Mouse (Mus musculus) megakaryocyte, adult 5-6 weeks (primary cell): Measurements from ENCODE around the gene Gm5169. TPM values are rescaled to one million over a fixed set of nuclear protein-coding genes. Genes with fewer than 3 reads are reported as not detected.
"Not testable (repeated sequence)": the region's sequence is repeated elsewhere in the genome, so short reads cannot be mapped to it uniquely, and the experiment has no call there.

Source experiments
- ATAC-seq: 2 replicates; pipeline ENCODE4 v1.8.0; 2016; ENCODE audit warnings: mild to moderate bottlenecking, inconsistent platforms; ENCODE audit not compliant: poor library complexity, severe bottlenecking
- total RNA-seq, 2 experiments: library from RNA; stranded (forward) in 1 of 2; stranded (reverse) in 1 of 2; fragments of 153-499, 151-499 nt in 1 of 2; fragments of 221-1000, 200-1000 nt in 1 of 2; gene quantifications; 2 replicates each; pipeline versions ENCODE4 v1.2.3 to v1.2.4; 2015 to 2017

Gene Gm5169
- total RNA-seq (2015) (not detected in 2 replicates), total RNA-seq (2017) (not detected in 2 replicates)

- ATAC-seq = not testable (repeated sequence)
Measured at GRCm38 (mm10) chrX:25301355-25301754, at the start of gene Gm5169. Gene Gm5169, minus strand, starts transcription at chrX:25301455.

- ATAC-seq = not testable (repeated sequence)
Measured at GRCm38 (mm10) chrX:25347424-25347823, 46.2 kb upstream of the Gm5169 start.
